Mouse (Mus musculus) layer of hippocampus, adult 9-11 months (tissue): ENCODE measurements around the gene Cdc37l1.
A peak's percentile ranks its signal among the peaks of the same experiment; 100 is the strongest.
"Not testable (repeated sequence)": the region's sequence is repeated elsewhere in the genome, so short reads cannot be mapped to it uniquely, and the experiment has no call there.

Experiments
- DNase-seq: peaks from one replicate; pipeline ENCODE4 v3.0.0; 2022

The Cdc37l1 gene

DNA sequence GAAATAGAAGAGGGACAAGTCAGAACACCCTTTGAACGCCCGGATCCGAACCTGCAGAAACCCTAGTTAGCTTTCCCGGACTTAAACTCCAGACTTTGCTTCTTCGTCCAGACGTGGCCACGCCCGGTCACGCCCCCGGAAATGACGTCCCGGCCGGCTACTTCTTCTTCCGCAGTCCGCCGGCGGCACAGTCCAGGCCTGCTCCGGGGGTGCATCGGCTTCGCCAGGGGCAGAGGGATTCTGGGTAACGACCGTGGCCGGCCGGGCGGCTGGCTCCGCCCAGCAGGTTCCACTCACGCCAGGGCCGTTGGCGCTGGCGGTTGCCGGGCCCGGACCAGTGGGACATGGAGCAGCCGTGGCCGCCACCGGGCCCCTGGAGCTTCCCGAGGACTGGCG, at the start of gene Cdc37l1:
Cdc37l1 (plus strand) TSS at position 159 of the 396 bp plus-strand sequence.
- peak; percentile 97 for DNase-seq

DNA sequence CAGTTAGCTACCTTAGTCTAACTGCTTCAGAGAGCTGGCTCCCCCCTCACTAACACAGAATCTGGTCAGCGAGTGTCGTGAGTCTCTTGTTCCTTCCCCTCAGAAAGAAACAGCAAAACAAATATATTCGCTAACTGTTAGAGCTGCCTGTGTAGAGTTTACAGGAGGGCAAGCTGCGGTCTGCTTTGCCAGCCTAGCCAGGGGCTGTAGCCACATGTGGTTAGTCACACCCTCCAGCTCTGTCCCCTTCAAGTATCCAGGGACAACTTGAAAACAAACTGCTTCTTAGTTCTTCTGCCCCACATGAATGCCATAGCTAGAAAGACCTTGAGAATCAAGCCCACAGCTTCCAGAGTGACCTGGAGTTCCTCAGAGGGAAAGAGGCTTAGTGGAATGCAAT, 48.9 kb upstream of the Cdc37l1 start:
- no peak for DNase-seq

DNA sequence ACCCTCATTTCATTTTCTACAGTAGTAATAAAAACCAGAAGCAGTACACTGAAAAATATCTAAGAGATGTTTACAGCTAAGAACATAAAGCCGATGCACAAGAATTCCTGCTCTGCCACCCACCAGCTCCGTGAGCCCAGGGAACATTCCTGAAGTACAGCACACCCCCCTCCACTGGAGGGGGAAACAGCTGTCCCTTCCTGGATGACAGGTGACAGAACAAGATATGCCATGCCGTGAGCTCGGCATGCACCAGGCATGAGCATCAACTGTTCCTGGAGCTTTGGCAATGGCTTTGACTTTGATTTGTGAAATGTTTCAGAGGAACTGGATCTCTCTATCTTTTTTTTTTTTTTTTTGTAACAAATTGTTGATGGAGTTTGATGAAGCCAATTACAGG, 43.4 kb upstream of the Cdc37l1 start:
- peak; percentile 24 for DNase-seq

DNA sequence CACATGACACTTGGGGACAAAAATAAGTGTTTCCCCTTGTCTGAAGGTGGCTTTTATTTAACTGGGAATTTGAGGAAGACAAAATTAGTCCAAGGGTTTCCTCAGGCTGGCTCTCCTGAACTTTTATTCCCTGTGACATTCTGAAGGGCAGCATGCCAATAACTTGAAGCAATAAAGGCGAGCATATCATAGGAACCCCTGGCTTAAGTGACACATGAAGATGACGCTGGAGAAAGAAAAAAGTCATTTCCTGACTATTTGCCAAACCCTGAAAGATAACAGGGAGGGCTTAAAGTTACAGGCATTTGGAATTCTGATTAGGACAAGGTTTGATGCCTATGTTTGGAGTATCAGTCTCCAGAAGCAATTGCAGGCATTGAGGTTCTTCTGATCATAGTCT, 42.8 kb upstream of the Cdc37l1 start:
- DNase-seq: no peak

DNA sequence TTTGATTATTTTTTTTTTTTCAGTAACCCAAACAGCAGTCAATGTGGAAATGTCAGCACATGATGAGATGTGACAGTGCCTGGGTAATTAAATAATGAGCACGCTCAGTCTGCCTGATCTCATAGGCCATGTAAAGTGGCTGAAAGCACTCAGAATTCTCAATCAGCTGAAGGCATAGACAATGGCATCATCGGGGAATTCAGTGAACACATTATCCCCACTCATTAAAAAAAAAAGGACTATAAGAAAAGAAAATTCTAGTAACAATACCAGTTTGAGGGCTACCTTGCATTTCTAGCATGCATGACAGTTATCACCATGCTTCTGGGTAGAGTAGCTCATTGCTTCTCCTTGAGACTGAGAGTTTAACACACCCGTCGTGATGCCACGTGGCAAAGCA, 38.9 kb upstream of the Cdc37l1 start:
- DNase-seq: no peak

DNA sequence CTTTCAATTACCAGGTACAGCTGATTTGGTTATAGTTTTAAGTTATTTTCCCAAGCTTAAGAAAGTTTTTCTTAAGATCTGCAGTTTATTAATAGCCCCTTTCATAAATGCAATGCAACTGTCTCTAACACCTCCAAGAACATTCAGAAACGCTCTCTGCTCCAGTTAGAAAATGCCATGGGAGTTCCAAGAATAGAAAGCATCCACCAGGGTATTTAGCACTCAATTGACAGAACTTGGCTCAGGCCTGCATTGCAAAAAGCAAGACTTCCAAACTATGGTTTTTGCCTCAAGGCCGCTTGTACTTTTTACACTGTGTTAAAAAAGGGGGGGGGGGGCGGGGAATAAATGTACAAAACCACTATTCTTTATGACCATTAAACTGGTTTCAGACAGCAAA, 27.0 kb upstream of the Cdc37l1 start:
- peak; percentile 43 for DNase-seq

DNA sequence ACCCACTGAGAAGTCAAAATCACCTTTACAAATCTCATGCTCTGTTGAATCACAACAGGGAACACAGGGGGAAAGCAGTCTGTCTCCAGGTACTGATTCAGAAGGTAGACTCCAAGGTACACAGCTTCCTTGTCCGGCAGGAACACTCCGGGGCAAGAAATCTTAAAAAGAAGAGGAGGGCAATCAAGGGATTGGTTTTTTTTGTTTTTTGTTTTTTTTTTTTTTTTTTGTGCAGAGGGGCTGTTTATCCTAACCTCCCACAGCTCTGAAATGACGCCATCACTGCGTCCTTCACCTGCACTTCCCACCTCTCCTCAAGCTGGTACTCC, 26.7 kb upstream of the Cdc37l1 start:
- no peak for DNase-seq

DNA sequence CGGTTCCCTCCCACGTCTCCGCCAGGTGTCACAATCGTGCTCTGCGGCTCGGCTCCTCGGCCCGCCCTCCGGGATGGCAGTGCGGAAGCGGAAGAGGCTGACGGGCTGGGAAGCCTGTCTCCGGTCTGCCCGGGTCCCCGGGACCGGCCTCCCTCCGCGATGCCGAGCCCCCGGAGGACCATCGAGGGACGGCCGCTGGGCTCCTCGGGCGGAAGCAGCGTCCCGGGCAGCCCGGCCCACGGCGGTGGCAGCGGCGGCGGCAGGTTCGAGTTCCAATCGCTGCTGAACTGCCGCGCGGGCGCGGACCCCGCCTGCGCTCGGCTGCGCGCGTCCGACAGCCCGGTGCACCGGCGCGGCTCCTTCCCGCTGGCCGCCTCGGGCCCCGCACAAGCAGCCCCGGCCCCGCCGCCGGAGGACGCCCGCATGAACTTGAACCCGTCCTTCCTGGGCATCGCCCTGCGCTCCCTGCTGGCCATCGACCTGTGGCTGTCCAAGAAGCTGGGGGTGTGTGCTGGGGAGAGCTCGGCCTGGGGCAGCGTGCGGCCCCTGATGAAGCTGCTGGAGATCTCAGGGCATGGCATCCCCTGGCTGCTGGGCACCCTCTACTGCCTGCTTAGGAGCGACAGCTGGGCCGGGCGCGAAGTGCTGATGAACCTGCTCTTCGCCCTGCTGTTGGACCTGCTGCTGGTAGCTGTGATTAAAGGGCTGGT, 26.2 kb upstream of the Cdc37l1 start, which contains the start of gene Plpp6:
Plpp6 (plus strand) TSS at position 112 of the 710 bp plus-strand sequence.
- peak; percentile 75 for DNase-seq

DNA sequence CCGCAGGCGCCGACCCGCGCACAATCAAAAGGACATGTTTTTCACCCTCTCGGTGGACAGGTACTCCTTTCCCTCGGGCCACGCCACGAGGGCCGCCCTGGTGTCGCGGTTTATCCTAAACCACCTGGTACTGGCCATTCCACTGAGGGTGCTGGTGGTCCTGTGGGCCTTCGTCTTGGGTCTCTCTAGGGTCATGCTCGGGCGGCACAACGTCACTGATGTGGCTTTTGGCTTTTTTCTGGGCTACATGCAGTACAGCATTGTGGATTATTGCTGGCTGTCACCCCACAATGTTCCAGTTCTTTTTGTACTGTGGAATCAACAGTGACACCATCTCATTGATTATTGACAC, 25.6 kb upstream of the Cdc37l1 start:
- DNase-seq: no peak

DNA sequence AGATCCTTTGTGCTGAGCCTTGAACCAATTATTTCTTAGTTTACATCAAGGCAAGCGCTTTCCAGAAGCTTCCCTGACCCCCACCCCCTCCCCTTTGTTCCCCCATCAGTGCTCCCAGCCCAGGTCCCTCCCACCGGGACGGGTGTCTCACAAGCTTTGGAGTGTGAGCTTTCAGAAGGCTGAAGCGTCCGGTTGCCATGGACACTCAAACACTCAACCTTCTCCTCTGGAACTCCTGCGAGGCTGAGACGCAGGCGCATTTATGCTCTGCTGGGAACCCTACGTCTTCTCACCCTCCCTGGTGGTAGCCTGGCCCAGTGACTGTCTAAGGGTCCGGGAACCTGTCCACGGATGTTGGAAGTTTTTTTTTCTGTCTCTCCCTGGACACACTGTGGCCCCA, 22.5 kb upstream of the Cdc37l1 start, which contains the start of gene 4430402I18Rik:
4430402I18Rik (minus strand) TSS at position 149 of the 400 bp plus-strand sequence.
- no peak for DNase-seq

DNA sequence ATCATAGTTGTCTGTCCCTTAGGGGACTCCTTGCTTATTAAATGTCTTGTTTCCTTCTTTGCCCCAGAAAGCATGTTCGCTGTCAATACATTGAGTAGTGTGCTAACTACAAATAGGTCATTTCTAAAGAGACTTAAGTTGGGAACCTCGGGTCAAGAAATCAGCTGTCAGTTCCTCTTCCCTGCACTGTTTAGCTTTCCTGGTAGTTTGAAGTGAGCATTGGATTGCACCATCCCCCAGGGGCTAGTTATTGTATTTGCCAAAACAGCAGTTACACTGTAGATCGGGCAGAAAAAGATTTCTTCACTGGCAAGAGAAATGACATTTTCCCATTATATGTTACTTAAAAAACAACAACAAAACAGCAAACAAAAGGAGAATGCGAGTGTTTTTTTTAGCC, 22.0 kb upstream of the Cdc37l1 start:
- no peak for DNase-seq

DNA sequence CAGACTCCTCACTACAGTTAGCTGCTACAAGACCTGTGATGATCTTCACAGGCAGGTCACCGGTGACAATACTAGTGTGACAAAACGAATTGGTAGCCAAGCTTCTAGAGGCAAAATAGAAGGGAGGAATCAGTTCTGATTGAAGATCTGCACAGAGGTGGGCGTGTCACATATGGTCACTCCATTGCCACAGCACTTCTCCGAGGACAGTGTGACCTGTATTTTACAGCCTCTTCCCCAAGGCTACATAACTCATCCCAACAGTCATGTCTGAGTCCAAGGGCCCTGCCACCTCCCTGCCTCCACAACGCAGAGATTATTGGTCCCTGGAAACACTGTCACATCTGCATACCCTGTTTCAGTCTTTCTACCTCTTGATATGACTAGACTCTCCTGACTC, 20.9 kb upstream of the Cdc37l1 start:
- no peak for DNase-seq

DNA sequence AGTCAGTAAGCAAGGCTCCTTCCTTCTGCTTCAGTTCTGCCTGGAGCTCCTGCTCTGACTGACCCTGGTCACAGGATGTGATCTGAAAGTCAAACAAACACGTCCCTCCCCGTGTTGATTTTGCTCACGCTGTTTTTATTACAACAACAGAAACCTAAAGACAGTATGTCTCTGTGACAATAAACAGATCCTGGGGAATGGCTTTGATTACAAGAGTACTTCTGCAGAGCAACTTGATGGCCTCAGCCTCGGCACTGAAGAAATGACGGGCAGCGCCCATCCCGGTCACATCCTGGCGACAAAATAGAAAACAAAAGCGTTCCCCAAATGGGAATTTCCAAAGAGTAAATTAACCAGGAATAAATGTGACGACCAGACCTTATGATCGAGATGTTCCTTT, 19.9 kb upstream of the Cdc37l1 start:
- DNase-seq: no peak

DNA sequence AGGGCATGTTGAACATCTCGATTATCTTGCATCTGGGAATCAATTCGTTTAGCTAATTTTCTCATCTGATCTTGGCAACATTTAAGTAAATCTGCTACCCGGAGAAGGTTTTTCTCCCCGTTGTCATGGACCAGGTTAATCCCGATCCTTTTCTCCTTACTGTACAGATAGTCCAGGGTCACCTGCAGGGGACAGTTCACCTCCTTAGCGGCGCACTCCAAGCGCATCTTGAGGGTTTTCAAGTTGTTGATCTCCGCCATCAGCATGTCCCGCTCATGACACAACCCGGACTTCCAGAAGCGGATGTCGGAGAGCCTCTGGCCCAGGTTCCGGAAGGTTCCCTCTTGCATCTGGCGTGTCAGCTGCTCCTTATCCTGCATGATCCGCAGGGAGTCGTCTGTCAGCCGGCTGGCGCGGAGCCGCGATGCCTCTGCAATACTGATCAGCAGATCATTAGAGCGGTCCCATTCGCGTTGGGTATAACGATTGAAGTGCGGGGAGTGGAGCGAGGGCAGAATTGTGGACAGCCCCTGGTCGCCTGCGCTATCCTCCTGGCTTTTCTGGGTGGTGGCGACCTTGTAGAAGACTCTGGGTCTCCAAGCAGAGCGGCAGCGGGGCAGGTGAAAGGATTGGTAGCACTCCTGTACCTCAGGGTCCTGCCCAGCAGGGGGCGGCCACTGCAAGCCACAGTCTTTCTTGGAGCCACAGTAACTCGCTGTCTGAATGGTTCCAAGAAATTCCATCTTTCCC, 15.1 kb upstream of the Cdc37l1 start:
- DNase-seq: peak; percentile 68

DNA sequence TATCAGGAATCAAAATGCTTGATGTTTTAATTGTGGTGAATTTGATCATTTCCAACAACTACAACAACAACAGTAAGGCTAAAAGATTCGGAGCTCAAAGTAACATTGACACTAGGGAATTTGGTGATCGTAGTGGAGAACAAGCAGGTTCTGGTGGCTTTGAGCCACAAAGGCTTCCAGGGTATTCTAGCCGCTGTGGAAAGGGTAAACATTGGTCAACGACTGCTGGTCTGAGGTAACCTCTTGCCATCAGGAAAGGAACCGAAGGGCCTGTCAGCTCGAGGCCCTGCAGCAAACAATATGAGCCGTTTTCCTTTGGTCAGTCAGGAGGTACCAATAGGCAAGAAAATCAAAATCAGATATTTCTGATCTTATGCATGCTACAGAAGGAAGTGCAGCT, 7.5 kb upstream of the Cdc37l1 start:
- DNase-seq: no peak

DNA sequence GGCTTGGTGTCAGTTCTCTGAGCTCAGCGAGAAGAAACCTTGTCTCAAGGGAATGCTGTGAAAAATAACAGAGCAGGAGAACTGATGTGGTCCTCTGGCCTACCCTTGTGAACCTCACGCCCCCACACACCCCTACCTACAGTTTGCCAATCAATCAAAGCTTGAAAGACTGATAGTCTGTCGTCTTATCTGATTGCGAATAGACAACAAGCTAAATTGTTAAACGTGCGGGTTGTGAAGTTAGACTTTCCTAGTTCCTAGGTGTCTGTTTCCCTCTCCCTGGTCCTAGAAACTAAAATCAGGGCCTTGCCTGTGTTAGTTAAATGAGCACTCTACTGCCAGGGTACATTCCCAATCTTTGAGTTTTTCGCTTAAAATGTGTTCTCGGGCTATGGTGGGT, 637 bp upstream of the Cdc37l1 start:
- DNase-seq: no peak

DNA sequence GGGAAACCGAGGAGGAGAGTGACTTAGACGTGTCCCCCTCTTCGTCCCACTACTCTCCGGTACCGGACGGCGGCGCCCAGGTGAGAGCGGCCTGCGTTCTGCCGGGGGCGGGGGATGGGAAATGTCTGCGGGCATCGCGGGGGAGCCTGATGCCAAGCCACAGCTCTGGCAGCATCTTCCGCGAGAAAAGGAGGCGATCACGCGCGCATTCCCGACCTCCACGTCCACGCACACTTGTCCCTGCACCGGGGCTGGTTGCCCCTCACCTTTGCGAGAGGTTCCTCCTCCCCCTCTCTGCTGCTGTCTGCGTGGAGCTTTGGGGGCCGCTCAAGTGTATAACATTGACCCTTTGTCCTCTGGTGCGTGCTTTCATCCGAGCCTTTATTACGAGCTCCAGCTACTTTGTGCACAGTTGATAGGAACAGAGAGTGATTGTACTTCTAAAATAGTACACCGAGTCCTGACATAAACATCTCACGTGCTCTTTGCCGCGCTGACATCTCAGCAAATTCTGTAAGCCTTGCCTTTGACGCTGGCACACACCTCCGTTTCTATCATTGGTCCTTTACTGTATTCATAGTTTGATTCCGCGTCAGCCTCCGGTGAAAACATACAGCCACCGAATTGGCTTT, 554 bp downstream of the Cdc37l1 start:
- peak; percentile 45 for DNase-seq

DNA sequence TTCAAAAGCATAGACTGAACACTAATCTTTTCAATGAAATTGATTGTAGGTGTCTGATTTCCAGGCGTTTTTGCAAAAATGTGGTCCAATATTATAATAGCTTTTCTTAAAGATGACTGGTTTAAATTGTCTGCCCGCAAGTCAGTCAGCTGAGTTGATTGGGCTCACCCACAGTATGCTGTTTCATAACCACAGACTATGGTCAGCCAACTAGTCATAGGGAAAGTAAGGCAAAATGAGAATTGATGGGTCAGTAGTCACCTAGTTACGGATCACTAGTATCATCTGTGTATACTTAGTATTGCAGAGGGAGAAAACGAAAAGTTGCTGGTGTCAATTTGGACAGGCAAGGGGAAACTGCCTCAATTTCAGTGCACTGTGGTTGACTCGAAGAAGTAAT, 1.2 kb downstream of the Cdc37l1 start:
- no peak for DNase-seq

DNA sequence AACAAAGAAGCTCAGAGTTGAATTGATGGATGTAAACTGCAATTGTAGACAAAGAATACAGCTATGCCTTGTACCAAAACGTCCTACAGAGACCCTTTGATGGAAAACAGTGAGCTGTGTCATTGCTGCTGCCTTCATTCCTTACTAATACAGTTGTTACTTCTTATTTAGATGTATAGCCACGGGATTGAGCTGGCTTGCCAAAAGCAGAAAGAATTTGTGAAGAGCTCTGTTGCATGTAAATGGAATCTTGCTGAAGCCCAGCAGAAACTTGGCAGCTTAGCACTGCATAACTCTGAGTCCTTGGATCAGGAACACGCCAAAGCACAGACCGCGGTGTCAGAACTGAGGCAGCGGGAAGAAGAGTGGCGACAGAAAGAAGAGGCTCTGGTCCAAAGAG, 4.7 kb downstream of the Cdc37l1 start:
- peak; percentile 80 for DNase-seq

DNA sequence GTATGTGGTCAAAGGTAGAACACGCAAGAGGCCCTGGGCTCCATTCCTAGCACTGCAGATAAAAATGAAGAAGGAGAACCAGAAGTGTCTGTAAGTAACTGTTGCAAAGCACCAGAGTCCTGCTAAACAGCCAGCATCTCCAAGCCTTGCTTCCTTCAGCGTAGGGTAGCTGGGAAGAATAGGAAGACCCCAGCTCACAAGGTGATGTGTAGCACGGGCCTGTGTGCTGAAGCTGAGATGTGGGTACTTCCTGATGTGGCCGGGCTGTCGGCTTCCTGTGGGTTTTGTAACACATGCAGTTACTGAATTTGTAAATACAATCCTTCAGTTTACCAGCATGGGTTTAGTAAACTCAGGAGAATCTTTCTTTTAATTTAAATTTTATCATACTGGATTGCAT, 5.2 kb downstream of the Cdc37l1 start:
- no peak for DNase-seq

DNA sequence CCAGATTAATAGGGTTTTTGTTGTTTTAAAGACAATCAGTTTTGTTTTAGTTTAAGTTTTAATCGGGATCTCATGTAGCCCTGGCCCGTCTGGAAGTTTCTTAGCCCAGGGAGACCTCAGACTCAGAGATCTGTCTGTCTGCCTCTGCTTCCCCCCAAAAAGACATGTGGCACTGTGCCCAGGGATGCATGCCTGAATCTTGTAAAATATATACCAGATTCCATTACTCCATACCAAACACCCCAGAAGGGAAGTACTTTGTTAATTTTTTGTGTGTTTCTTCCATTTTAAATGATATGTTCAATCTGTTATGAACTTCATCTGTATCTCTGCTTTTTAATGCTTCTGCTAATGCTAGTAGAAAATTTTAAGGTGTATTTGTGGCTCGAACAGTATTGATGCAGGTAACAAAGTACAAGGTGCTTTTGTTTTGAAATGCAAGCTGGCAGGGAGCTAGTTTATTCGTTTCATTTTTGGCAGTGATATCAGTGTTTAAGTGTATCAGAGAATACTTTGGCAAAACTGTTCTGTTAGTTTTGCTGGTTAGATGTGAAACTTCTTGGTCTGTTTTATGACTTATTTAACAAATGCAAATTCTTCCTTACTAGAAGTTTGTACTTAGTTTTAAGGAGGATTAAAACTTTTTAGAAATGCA, 8.0 kb downstream of the Cdc37l1 start:
- no peak for DNase-seq

DNA sequence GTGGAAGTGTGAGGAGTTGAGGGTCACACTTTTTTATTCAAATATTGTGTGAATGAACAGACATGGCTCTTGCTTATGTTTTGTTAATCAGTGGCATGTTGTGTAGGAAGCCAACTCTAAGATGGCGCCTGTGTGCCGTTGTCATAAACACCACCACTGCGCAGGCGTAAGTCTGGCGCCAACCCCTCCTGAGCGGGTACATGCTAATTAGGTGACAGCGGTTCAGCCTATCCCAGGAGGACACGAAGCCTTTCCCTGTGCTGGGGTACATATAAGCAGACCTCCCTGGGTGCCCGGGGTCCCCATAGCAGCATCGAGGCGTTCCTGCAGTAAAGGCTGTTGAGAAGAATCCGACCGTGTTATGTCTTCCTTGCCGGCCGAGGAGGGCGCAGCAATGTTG, 10.2 kb downstream of the Cdc37l1 start:
- DNase-seq: not testable (repeated sequence)

DNA sequence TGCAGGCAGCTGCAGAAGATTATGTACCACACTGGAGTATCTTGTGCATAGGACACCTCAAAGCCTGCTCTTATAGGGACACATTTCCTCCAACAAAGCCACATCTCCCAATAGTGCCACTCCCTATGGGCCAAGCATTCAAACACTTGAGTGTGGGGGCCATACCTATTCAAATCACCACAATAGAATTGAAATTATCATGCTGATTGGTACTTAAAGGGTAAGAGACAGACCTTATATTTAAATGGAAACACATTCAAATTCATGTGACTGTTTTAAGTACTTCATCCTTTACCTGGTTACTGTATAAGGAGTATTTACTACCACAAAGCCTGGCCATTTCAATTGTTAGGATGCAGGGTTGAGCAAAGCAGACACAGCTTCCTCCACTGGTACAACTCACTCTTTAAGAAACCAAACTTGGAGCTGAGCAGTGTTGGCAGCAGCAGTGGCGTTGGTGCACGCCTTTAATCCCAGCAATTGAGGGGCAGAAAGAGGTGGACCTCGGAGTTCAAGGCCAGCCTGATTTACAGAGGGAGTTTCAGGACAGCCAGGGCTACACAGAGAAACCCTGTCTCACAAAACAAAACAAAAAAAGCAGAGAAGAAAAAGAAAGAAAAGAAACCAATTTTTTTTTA, 18.0 kb downstream of the Cdc37l1 start:
- DNase-seq: no peak
